Comparison of ENCODE assay signal across 32 mouse cellular contexts in genomic region chr11:108508190-108508589, GRCm38 (mm10).
"Had no signal": no experiment of that assay in that cellular context is flagged by ENCODE, and none has a peak within 500 bp of the region (broad histone marks: within the 10 kb centered on the region; RNA-seq: fewer than 3 reads in every experiment).

No protein-coding gene starts in this region.

- H3K27me3 ChIP-seq: limb, embryonic 12.5 days; limb, embryonic 13.5 days; limb, embryonic 15.5 days; liver, embryonic 12.5 days; liver, embryonic 13.5 days; liver, embryonic 15.5 days; lung, embryonic 15.5 days; megakaryocyte, embryonic 14.5 days; midbrain, embryonic 12.5 days; midbrain, embryonic 13.5 days; midbrain, embryonic 15.5 days; neural tube, embryonic 12.5 days; neural tube, embryonic 13.5 days had no signal

- H3K4me2 ChIP-seq: limb, embryonic 12.5 days; limb, embryonic 13.5 days; limb, embryonic 15.5 days; liver, embryonic 12.5 days; liver, embryonic 13.5 days; liver, embryonic 15.5 days; lung, embryonic 14.5 days; lung, embryonic 15.5 days; midbrain, embryonic 11.5 days; midbrain, embryonic 12.5 days; midbrain, embryonic 13.5 days; midbrain, embryonic 15.5 days; neural tube, embryonic 12.5 days; neural tube, embryonic 13.5 days had no signal

- H3K9ac ChIP-seq: limb, embryonic 12.5 days; limb, embryonic 13.5 days; limb, embryonic 15.5 days; liver, embryonic 12.5 days; liver, embryonic 13.5 days; liver, embryonic 14.5 days; liver, embryonic 15.5 days; liver, postnatal 0 days; lung, embryonic 14.5 days; lung, embryonic 15.5 days; midbrain, embryonic 12.5 days; midbrain, embryonic 13.5 days; midbrain, embryonic 15.5 days; neural tube, embryonic 12.5 days; neural tube, embryonic 13.5 days had no signal

- H3K27ac ChIP-seq: limb, embryonic 10.5 days; limb, embryonic 12.5 days; limb, embryonic 13.5 days; limb, embryonic 15.5 days; liver, embryonic 12.5 days; liver, embryonic 13.5 days; liver, embryonic 14.5 days; liver, embryonic 15.5 days; lung, embryonic 15.5 days; macrophage; midbrain, embryonic 10.5 days; midbrain, embryonic 12.5 days; midbrain, embryonic 13.5 days; midbrain, embryonic 15.5 days; neural tube, embryonic 12.5 days; neural tube, embryonic 13.5 days had no signal

- H3K9me3 ChIP-seq: limb, embryonic 10.5 days; limb, embryonic 12.5 days; limb, embryonic 13.5 days; limb, embryonic 15.5 days; liver, embryonic 12.5 days; liver, embryonic 13.5 days; liver, embryonic 15.5 days; lung, embryonic 15.5 days; megakaryocyte, embryonic 14.5 days; midbrain, embryonic 10.5 days; midbrain, embryonic 12.5 days; midbrain, embryonic 13.5 days; midbrain, embryonic 15.5 days; neural tube, embryonic 12.5 days; neural tube, embryonic 13.5 days had no signal

- ATAC-seq: liver, embryonic 12.5 days; liver, postnatal 0 days; lung, postnatal 0 days; midbrain, embryonic 13.5 days; midbrain, embryonic 15.5 days; midbrain, embryonic 16.5 days had no signal

- H3K4me1 ChIP-seq: limb, embryonic 10.5 days; limb, embryonic 12.5 days; limb, embryonic 13.5 days; limb, embryonic 15.5 days; liver, embryonic 12.5 days; liver, embryonic 13.5 days; liver, embryonic 15.5 days; lung, embryonic 15.5 days; megakaryocyte, embryonic 14.5 days; midbrain, embryonic 10.5 days; midbrain, embryonic 12.5 days; midbrain, embryonic 13.5 days; midbrain, embryonic 15.5 days; neural tube, embryonic 12.5 days; neural tube, embryonic 13.5 days had no signal

- H3K4me3 ChIP-seq: limb, embryonic 10.5 days; limb, embryonic 12.5 days; limb, embryonic 13.5 days; limb, embryonic 15.5 days; liver, embryonic 12.5 days; liver, embryonic 13.5 days; liver, embryonic 15.5 days; lung, embryonic 15.5 days; megakaryocyte, embryonic 14.5 days; midbrain, embryonic 10.5 days; midbrain, embryonic 12.5 days; midbrain, embryonic 13.5 days; midbrain, embryonic 15.5 days; myocyte; neural tube, embryonic 12.5 days; neural tube, embryonic 13.5 days had no signal

- H3K36me3 ChIP-seq: limb, embryonic 10.5 days; limb, embryonic 12.5 days; limb, embryonic 15.5 days; liver, embryonic 12.5 days; liver, embryonic 13.5 days; liver, embryonic 15.5 days; midbrain, embryonic 10.5 days; midbrain, embryonic 12.5 days; midbrain, embryonic 13.5 days; midbrain, embryonic 15.5 days; neural tube, embryonic 12.5 days; neural tube, embryonic 13.5 days had no signal

- DNase-seq: left cerebral cortex, postnatal 4 days; liver; liver, embryonic 13.5 days; liver, postnatal 0 days; lung, adult 18-20 months; lung, adult 2 months; lung, embryonic 14.5 days; lung, postnatal 10 days; lung, postnatal 14 days; lung, postnatal 36 days; lung, postnatal 4 days; midbrain, embryonic 14.5 days had no signal
